Mouse (Mus musculus) forebrain, embryonic 14.5 days (tissue): ENCODE measurements around the gene Asb3. TPM values are rescaled to one million over a fixed set of nuclear protein-coding genes. Genes with fewer than 3 reads are reported as not detected.
A peak's percentile ranks its signal among the peaks of the same experiment; 100 is the strongest.
"Not testable (repeated sequence)": the region's sequence is repeated elsewhere in the genome, so short reads cannot be mapped to it uniquely, and the experiment has no call there.

Experiments
- ATAC-seq: fragments of 200-750 bp; cut with Nextera tagmentation; 2 replicates; pipeline ENCODE4 v1.8.0; 2017; ENCODE audit warnings: mild to moderate bottlenecking, moderate library complexity
- DNase-seq: peaks from one replicate; pipeline ENCODE4 v3.0.0-alpha.2; 2015; ENCODE audit warnings: low spot score
- H3K27ac ChIP-seq: fragments of 300-500 bp; sonication (generic); 2 replicates; pipeline ENCODE4 v1.5.1; 2014; ENCODE audit warnings: low read depth, mild to moderate bottlenecking, control low read depth, low read length, moderate library complexity
- H3K27me3 ChIP-seq: fragments of 300-500 bp; sonication (generic); replicated peaks from 2 replicates; pipeline ENCODE4 v1.6.1; 2014; ENCODE audit warnings: low read length, control low read depth, mixed read lengths; ENCODE audit not compliant: control insufficient read depth, insufficient read depth
- H3K36me3 ChIP-seq: fragments of 300-500 bp; sonication (generic); 2 replicates; pipeline ENCODE4 v1.6.1; 2014; ENCODE audit warnings: low read length, control low read depth; ENCODE audit not compliant: control insufficient read depth, insufficient read depth
- H3K4me1 ChIP-seq: fragments of 300-500 bp; sonication (generic); 2 replicates; pipeline ENCODE4 v1.6.1; 2014; ENCODE audit warnings: antibody characterized with exemption, low read length, control low read depth; ENCODE audit not compliant: control insufficient read depth, insufficient read depth
- H3K4me2 ChIP-seq: fragments of 300-500 bp; sonication (generic); 2 replicates; pipeline ENCODE4 v1.6.1; 2014; ENCODE audit warnings: mild to moderate bottlenecking, control low read depth, low read length
- H3K4me3 ChIP-seq: fragments of 300-500 bp; sonication (generic); 2 replicates; pipeline ENCODE4 v1.5.1; 2014; ENCODE audit warnings: low read depth, low read length, control low read depth
- H3K9ac ChIP-seq: fragments of 300-500 bp; sonication (generic); 2 replicates; pipeline ENCODE4 v1.6.1; 2014; ENCODE audit warnings: mild to moderate bottlenecking, low read length, control low read depth, moderate library complexity
- H3K9me3 ChIP-seq: fragments of 300-500 bp; sonication (generic); replicated peaks from 2 replicates; pipeline ENCODE4 v1.6.1; 2016; ENCODE audit warnings: low read length, control low read depth, mixed read lengths; ENCODE audit not compliant: control insufficient read depth
- WGBS: fragments of 180-500 bp; shearing (Covaris S2); extraction: QIAGEN DNeasy Blood & Tissue Kit; methylation state at CpG from one replicate; pipeline ENCODE4 v1.1.7; 2014; 5-methylcytosine and 5-hydroxymethylcytosine counted together
- polyA plus RNA-seq: library from polyadenylated mRNA; unstranded; fragments of >200 nt; fragmentation: Nextera tagmentation; extraction: Ambion mirVana; gene quantifications from 2 replicates; pipeline ENCODE4 v1.2.1, GENCODE M21; 2014

Gene Asb3
- polyA plus RNA-seq, 1 experiment from 2014 or later = 39.6 TPM

- DNase-seq = peak; percentile 97
Observed at GRCm38 (mm10) chr11:30985877-30986624, 100.8 kb downstream of the Asb3 start, which contains the start of gene Chac2. Gene Chac2 (minus strand): TSS chr11:30986350.

GRCm38 (mm10) chr11:30986625-30987017 lies 101.4 kb downstream of the Asb3 start:
- H3K4me1 ChIP-seq = peaks cover 4% of the 10 kb centered on the region; the same call in 1 of the 2 replicates
- peak overlapping the region; percentile 57 for H3K4me3 ChIP-seq
- no peaks in the 10 kb centered on the region for H3K27me3 ChIP-seq

More at GRCm38 (mm10) chr11:30985877-30986624, 100.8 kb downstream of the Asb3 start, which contains the start of gene Chac2:
- Histone ChIP-seq H3K27me3 (no peaks in the 10 kb centered on the region), H3K36me3 (no peaks in the 10 kb centered on the region), H3K4me1 (peaks cover 4% of the 10 kb centered on the region; the same call in 1 of the 2 replicates), H3K9me3 (no peaks in the 10 kb centered on the region), H3K4me2 (peak within 1 kb of the TSS; percentile 67), H3K27ac (peak within 1 kb of the TSS; percentile 55), H3K4me3 (peak within 1 kb of the TSS; percentile 57), H3K9ac (peak within 1 kb of the TSS; percentile 70)
- ATAC-seq = peak; percentile 99
- 1% methylated on average over 22 of the region's 22 CpGs for WGBS

GRCm38 (mm10) chr11:30996670-30997069 lies 111.5 kb downstream of the Asb3 start:
- WGBS = 87% methylated on average over 3 of the region's 3 CpGs
- Histone ChIP-seq H3K9ac (no peak overlapping the region), H3K4me2 (no peak overlapping the region), H3K4me1 (no peaks in the 10 kb centered on the region), H3K9me3 (no peaks in the 10 kb centered on the region), H3K27ac (no peak overlapping the region), H3K36me3 (no peaks in the 10 kb centered on the region), H3K4me3 (no peak overlapping the region), H3K27me3 (no peaks in the 10 kb centered on the region)
- DNase-seq (no peak), ATAC-seq (no peak)

More at GRCm38 (mm10) chr11:30986625-30987017, 101.4 kb downstream of the Asb3 start:
- H3K9ac ChIP-seq = peak overlapping the region; percentile 70
- no peaks in the 10 kb centered on the region for H3K36me3 ChIP-seq
- peak overlapping the region; percentile 55 for H3K27ac ChIP-seq
- ATAC-seq (peak; percentile 75), DNase-seq (no peak)
- peak overlapping the region; percentile 67 for H3K4me2 ChIP-seq
- 2% methylated on average over 2 of the region's 2 CpGs for WGBS
- H3K9me3 ChIP-seq = no peaks in the 10 kb centered on the region

GRCm38 (mm10) chr11:30998199-30998598 lies 113.0 kb downstream of the Asb3 start:
- Histone ChIP-seq H3K4me2 (no peak overlapping the region), H3K9me3 (no peaks in the 10 kb centered on the region), H3K4me1 (no peaks in the 10 kb centered on the region), H3K27ac (no peak overlapping the region), H3K4me3 (no peak overlapping the region), H3K36me3 (no peaks in the 10 kb centered on the region), H3K27me3 (no peaks in the 10 kb centered on the region), H3K9ac (no peak overlapping the region)
- 95% methylated on average over 5 of the region's 5 CpGs for WGBS
- no peak for DNase-seq
- ATAC-seq = no peak

- H3K9ac ChIP-seq = no peak overlapping the region
- no peaks in the 10 kb centered on the region for H3K4me1 ChIP-seq
- no peaks in the 10 kb centered on the region for H3K36me3 ChIP-seq
- no peak overlapping the region for H3K4me2 ChIP-seq
- no peak overlapping the region for H3K27ac ChIP-seq
- WGBS = 87% methylated on average over 2 of the region's 2 CpGs
- ATAC-seq (no peak), DNase-seq (no peak)
- H3K4me3 ChIP-seq = no peak overlapping the region
- no peaks in the 10 kb centered on the region for H3K9me3 ChIP-seq
- H3K27me3 ChIP-seq = no peaks in the 10 kb centered on the region
Observed at GRCm38 (mm10) chr11:30998704-30999103, 113.5 kb downstream of the Asb3 start.

- H3K4me1 ChIP-seq = no peaks in the 10 kb centered on the region
- DNase-seq (no peak), ATAC-seq (no peak)
- 90% methylated on average over 2 of the region's 2 CpGs for WGBS
- no peak overlapping the region for H3K4me3 ChIP-seq
- H3K9ac ChIP-seq = no peak overlapping the region
- H3K4me2 ChIP-seq = no peak overlapping the region
- H3K27ac ChIP-seq = no peak overlapping the region
- no peaks in the 10 kb centered on the region for H3K27me3 ChIP-seq
- H3K36me3 ChIP-seq = no peaks in the 10 kb centered on the region
- no peaks in the 10 kb centered on the region for H3K9me3 ChIP-seq
Observed at GRCm38 (mm10) chr11:31000028-31000427, 114.8 kb downstream of the Asb3 start.

GRCm38 (mm10) chr11:31001169-31001908 lies 116.1 kb downstream of the Asb3 start:
- Histone ChIP-seq H3K4me1 (no peaks in the 10 kb centered on the region), H3K4me3 (no peak overlapping the region), H3K27ac (no peak overlapping the region), H3K27me3 (no peaks in the 10 kb centered on the region), H3K9ac (no peak overlapping the region), H3K36me3 (no peaks in the 10 kb centered on the region), H3K9me3 (no peaks in the 10 kb centered on the region), H3K4me2 (no peak overlapping the region)
- ATAC-seq = no peak
- no peak for DNase-seq
- WGBS = 95% methylated on average over 4 of the region's 4 CpGs

GRCm38 (mm10) chr11:31009668-31010067 lies 124.5 kb downstream of the Asb3 start:
- not testable (repeated sequence) for DNase-seq, ATAC-seq, H3K4me3 ChIP-seq, H3K27me3 ChIP-seq, H3K9me3 ChIP-seq, H3K27ac ChIP-seq, H3K9ac ChIP-seq, H3K36me3 ChIP-seq, H3K4me2 ChIP-seq, H3K4me1 ChIP-seq
- WGBS = 96% methylated on average over 1 of the region's 1 CpGs

- WGBS = 79% methylated on average over 15 of the region's 15 CpGs
- ATAC-seq = not testable (repeated sequence)
Observed at GRCm38 (mm10) chr11:31017466-31017865, 132.2 kb downstream of the Asb3 start.

More at GRCm38 (mm10) chr11:31017466-31017865, 132.2 kb downstream of the Asb3 start:
- not testable (repeated sequence) for H3K4me2 ChIP-seq, H3K27ac ChIP-seq, H3K36me3 ChIP-seq, H3K27me3 ChIP-seq, H3K4me3 ChIP-seq, H3K9ac ChIP-seq, H3K4me1 ChIP-seq, H3K9me3 ChIP-seq, DNase-seq
